Mouse (Mus musculus) limb, embryonic 13.5 days (tissue): ENCODE data around the gene Etv6. TPM values are rescaled to one million over a fixed set of nuclear protein-coding genes. Genes with fewer than 3 reads are reported as not detected.

Experiments
- ATAC-seq: fragments of 200-750 bp; cut with Nextera tagmentation; 2 replicates; pipeline ENCODE4 v1.8.0; 2017; ENCODE audit warnings: low read depth, moderate number of reproducible peaks, moderate TSS enrichment; ENCODE audit not compliant: low FRiP score
- H3K27ac ChIP-seq: fragments of 300-500 bp; sonication (generic); 2 replicates; pipeline ENCODE4 v1.5.1; 2015; ENCODE audit warnings: inconsistent platforms, mild to moderate bottlenecking, moderate library complexity
- H3K27me3 ChIP-seq: fragments of 300-500 bp; sonication (generic); 2 replicates; pipeline ENCODE4 v1.6.1; 2015; ENCODE audit warnings: mild to moderate bottlenecking, inconsistent platforms
- H3K36me3 ChIP-seq: fragments of 300-500 bp; sonication (generic); 2 replicates; pipeline ENCODE4 v1.6.1; 2015; ENCODE audit warnings: inconsistent platforms, mild to moderate bottlenecking, moderate library complexity
- H3K4me1 ChIP-seq: fragments of 300-500 bp; sonication (generic); 2 replicates; pipeline ENCODE4 v1.6.1; 2015; ENCODE audit warnings: inconsistent platforms
- H3K4me2 ChIP-seq: fragments of 300-500 bp; sonication (generic); replicated peaks from 2 replicates; pipeline ENCODE4 v1.6.1; 2015; ENCODE audit warnings: inconsistent platforms, mild to moderate bottlenecking, moderate library complexity
- H3K4me3 ChIP-seq: fragments of 300-500 bp; sonication (generic); 2 replicates; pipeline ENCODE4 v1.5.1; 2015; ENCODE audit warnings: moderate library complexity, mild to moderate bottlenecking, inconsistent platforms
- H3K9ac ChIP-seq: fragments of 300-500 bp; sonication (generic); 2 replicates; pipeline ENCODE4 v1.6.1; 2015; ENCODE audit warnings: mild to moderate bottlenecking, inconsistent platforms
- H3K9me3 ChIP-seq: fragments of 300-500 bp; sonication (generic); 2 replicates; pipeline ENCODE4 v1.6.1; 2016; ENCODE audit warnings: inconsistent platforms
- WGBS: fragments of 180-500 bp; shearing (Covaris S2); methylation state at CpG from one replicate; pipeline ENCODE4 v1.1.7; 2015; 5-methylcytosine and 5-hydroxymethylcytosine counted together
- polyA plus RNA-seq: library from polyadenylated mRNA; unstranded; fragments of >200 nt; fragmentation: Nextera tagmentation; extraction: Ambion mirVana; gene quantifications from 2 replicates; pipeline ENCODE4 v1.2.1, GENCODE M21; 2015

The Etv6 gene
- polyA plus RNA-seq, 1 experiment from 2014 or later = 15.4 TPM

DNA sequence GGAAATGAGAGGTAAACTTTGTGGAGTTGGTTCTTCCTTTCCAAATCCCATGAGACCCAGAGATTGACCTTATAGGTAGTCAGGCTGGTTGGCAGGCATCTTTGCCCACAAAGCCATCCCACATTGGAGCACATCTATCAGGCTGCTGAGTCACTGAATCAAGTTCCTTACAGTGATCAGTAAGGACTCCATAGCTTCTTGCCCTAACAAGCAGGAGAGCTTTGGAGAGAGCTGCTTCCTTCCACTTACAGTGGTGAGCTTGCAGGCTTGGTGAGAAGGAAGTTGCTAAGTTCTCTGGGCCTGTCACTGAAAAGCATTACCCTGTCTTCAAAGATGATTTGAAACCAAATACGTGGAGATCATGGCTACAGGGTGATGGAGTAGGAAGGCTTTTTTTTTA, 66.9 kb downstream of the Etv6 start:
- WGBS = 86% methylated on average over 1 of the region's 1 CpGs
- H3K27me3 ChIP-seq = no peaks in the 10 kb centered on the region
- H3K27ac ChIP-seq = no peak overlapping the region
- H3K9me3 ChIP-seq = no peaks in the 10 kb centered on the region
- no peak for ATAC-seq
- H3K4me1 ChIP-seq = peaks cover 31% of the 10 kb centered on the region
- H3K9ac ChIP-seq = no peak overlapping the region
- no peak overlapping the region for H3K4me3 ChIP-seq
- H3K36me3 ChIP-seq = no peaks in the 10 kb centered on the region; the same call in 1 of the 2 replicates
- no peak overlapping the region for H3K4me2 ChIP-seq

DNA sequence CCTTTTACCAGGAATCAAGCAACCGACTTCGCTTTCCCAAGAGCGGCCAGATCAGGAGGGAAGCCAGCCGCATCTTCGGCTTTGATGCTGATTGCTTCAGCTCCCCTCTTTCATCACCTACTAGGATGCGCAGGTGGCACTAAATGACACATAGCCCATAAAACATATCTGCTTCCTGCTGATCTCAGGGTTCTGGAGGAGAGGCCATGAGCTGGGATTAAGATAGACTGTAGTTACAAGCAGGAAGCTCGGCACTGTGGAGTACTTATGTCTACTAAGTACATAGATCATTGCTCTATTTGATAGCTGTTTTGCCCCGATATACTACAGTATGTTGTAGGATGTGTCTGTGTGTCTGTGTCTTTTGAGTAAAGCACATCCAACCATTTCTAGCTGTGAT, 68.0 kb downstream of the Etv6 start:
- ATAC-seq = no peak
- Histone ChIP-seq H3K4me3 (no peak overlapping the region), H3K4me2 (no peak overlapping the region), H3K27me3 (no peaks in the 10 kb centered on the region), H3K9me3 (no peaks in the 10 kb centered on the region), H3K36me3 (no peaks in the 10 kb centered on the region; the same call in 1 of the 2 replicates), H3K9ac (no peak overlapping the region), H3K4me1 (peaks cover 31% of the 10 kb centered on the region), H3K27ac (no peak overlapping the region)
- WGBS = 86% methylated on average over 8 of the region's 8 CpGs

DNA sequence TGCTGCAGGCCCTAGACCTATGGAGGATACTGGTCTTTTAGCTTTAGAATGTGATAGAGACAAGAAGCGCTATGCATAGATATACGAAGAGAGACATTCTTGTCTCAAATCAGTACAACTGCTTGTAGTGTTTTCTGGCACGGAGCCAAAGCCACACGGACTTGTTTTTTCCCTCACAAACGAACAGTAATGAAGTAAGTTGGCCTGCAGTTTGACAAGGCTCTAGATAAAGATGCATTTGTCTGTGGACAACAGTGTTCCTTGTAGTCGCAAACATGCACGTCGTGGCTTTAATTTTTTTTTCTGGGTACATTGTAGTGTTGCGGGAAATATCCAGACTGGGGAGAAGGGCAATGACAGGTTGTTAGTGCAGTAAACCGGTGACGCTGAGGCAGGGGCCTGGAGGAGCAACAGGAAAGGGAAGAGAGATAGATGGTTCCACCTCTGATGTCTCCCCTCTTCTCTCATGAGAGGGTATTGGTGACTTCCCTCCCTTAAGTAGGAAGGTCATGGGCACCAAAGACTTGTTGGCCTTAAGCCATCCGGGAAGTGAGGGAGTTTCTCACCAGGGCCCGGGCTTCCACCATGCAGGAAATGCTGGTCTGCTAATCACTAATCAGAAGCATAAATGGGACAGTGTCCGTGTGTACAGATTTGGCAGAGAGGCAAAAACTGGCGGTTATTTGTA, 70.2 kb downstream of the Etv6 start:
- Histone ChIP-seq H3K27ac (no peak overlapping the region), H3K9me3 (no peaks in the 10 kb centered on the region; the same call in 1 of the 2 replicates), H3K27me3 (no peaks in the 10 kb centered on the region), H3K4me2 (no peak overlapping the region; the same call in 1 of the 2 replicates), H3K4me1 (peaks cover 31% of the 10 kb centered on the region), H3K9ac (no peak overlapping the region), H3K4me3 (no peak overlapping the region), H3K36me3 (peaks cover 7% of the 10 kb centered on the region)
- ATAC-seq = no peak
- 61% methylated on average over 15 of the region's 15 CpGs for WGBS

DNA sequence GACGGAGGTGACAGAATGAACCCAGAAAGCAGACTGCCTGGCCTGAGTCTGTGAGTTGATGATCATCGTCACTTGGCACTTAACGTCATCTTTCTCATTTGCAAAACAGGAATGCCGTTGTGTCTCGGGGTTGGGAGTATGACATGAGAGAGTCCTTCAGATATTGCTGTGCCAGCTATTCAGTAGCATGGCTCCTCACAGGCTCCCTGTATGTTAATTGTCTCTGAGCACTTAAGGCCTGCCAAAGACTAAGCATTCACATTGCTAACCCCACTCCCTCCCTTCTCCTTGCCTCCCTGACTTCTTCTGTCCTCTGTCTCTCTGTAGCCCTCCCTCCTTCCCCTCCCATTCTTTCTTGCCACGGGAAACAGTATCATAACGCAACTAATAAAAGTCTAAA, 72.2 kb downstream of the Etv6 start:
- no peak for ATAC-seq
- H3K9ac ChIP-seq = no peak overlapping the region
- no peak overlapping the region for H3K27ac ChIP-seq
- H3K4me2 ChIP-seq = no peak overlapping the region
- peaks cover 31% of the 10 kb centered on the region for H3K4me1 ChIP-seq
- 92% methylated on average over 7 of the region's 7 CpGs for WGBS
- H3K27me3 ChIP-seq = no peaks in the 10 kb centered on the region
- no peaks in the 10 kb centered on the region; the same call in 1 of the 2 replicates for H3K9me3 ChIP-seq
- H3K4me3 ChIP-seq = no peak overlapping the region
- H3K36me3 ChIP-seq = peaks cover 7% of the 10 kb centered on the region

DNA sequence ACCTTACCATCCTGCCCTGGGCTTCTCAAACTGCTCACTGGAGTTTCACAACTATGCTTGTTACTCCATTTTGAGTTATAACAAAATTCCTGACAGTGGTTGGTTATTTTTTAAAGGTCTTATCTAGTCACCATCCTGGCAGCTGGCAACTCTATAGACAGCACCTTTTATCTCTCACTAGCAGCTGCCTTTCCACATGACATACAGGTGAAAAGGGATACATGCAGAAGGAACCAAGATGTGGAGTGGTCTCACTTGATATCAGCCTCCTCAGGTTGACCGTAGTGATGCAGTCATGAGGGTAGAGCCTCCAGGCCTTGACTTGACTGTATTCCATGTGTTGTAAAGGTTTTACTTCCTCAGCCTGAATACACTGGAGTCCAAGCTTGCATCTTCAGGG, 74.2 kb downstream of the Etv6 start:
- 97% methylated on average over 1 of the region's 1 CpGs for WGBS

DNA sequence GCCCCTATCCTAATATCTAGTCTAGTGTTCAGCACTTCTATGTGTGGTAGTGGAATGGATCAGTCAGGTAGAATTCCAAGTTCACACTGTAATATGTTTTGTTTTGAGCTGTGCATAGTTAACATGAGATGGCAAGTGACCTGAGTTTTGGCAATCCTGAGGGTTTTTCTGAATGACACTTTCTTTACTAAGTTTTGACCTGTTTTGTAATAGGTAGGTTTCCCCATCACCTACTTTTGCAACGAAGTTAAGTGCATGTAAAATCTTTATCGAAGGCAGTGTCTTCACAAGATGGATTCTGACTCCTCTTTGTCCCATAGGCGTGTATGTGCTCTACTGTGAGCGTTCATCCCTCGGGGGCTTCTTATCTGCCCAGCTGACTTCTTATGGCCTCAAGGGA, 74.7 kb downstream of the Etv6 start:
- peaks cover 30% of the 10 kb centered on the region for H3K4me1 ChIP-seq
- no peak overlapping the region for H3K4me3 ChIP-seq
- H3K9me3 ChIP-seq = no peaks in the 10 kb centered on the region; the same call in 1 of the 2 replicates
- H3K36me3 ChIP-seq = peaks cover 9% of the 10 kb centered on the region
- 94% methylated on average over 5 of the region's 5 CpGs for WGBS
- no peak overlapping the region for H3K9ac ChIP-seq
- ATAC-seq = no peak
- H3K27me3 ChIP-seq = no peaks in the 10 kb centered on the region
- no peak overlapping the region for H3K27ac ChIP-seq
- H3K4me2 ChIP-seq = no peak overlapping the region

More for the DNA sequence above, 74.2 kb downstream of the Etv6 start:
- H3K9me3 ChIP-seq = no peaks in the 10 kb centered on the region; the same call in 1 of the 2 replicates
- no peak overlapping the region for H3K27ac ChIP-seq
- no peak overlapping the region for H3K4me3 ChIP-seq
- no peak overlapping the region for H3K9ac ChIP-seq
- H3K36me3 ChIP-seq = peaks cover 7% of the 10 kb centered on the region
- no peak overlapping the region for H3K4me2 ChIP-seq
- ATAC-seq = no peak
- H3K27me3 ChIP-seq = no peaks in the 10 kb centered on the region
- peaks cover 34% of the 10 kb centered on the region for H3K4me1 ChIP-seq

DNA sequence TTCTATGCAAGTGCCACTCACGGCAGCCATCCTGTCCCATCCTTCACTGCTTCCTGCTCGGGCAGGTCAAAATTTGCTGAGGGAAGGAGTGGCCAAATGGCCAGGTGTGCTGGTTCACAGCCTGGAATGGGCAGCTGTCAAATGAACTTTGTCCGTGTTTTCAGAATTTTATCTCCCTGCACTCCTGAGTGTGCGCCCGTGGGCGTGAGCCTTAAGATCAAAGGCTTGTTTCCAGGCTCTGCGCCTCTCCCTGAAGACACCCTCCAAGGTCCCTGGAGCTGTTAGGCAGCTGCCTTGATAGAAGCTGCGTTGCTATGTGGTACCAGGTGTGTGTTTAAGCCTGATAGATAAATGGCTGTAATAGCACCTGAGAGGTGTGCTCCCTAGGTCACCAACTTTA, 76.1 kb downstream of the Etv6 start:
- no peak for ATAC-seq
- Histone ChIP-seq H3K4me3 (no peak overlapping the region), H3K27ac (no peak overlapping the region), H3K27me3 (no peaks in the 10 kb centered on the region), H3K9me3 (no peaks in the 10 kb centered on the region; the same call in 1 of the 2 replicates), H3K9ac (no peak overlapping the region), H3K36me3 (peaks cover 14% of the 10 kb centered on the region), H3K4me1 (peaks cover 16% of the 10 kb centered on the region; the same call in 1 of the 2 replicates), H3K4me2 (no peak overlapping the region)
- 71% methylated on average over 8 of the region's 8 CpGs for WGBS

DNA sequence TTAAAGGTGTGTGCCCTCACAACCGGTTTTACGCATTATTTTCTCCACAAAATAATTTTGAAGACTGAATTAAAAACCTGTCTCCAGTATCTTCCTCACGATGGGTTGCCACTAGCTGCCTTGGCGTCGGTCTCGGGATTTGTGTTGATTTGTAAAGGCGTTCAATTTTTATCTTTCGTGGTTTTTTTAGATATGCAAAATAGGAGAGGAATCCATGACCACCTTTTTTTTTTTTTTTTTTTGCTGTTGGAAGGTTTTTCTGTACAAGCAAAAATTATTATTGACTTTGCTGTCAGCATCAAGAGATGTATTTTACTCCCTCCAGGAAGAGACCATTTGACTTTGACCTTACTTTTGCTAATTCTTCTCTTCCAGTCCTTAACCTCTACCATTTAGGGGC, 77.3 kb downstream of the Etv6 start:
- Histone ChIP-seq H3K36me3 (peaks cover 14% of the 10 kb centered on the region), H3K4me1 (peaks cover 22% of the 10 kb centered on the region; the same call in 1 of the 2 replicates), H3K9me3 (no peaks in the 10 kb centered on the region; the same call in 1 of the 2 replicates), H3K4me2 (no peak overlapping the region), H3K4me3 (no peak overlapping the region), H3K27ac (no peak overlapping the region), H3K9ac (no peak overlapping the region), H3K27me3 (no peaks in the 10 kb centered on the region)
- WGBS = 93% methylated on average over 8 of the region's 8 CpGs
- ATAC-seq = no peak

DNA sequence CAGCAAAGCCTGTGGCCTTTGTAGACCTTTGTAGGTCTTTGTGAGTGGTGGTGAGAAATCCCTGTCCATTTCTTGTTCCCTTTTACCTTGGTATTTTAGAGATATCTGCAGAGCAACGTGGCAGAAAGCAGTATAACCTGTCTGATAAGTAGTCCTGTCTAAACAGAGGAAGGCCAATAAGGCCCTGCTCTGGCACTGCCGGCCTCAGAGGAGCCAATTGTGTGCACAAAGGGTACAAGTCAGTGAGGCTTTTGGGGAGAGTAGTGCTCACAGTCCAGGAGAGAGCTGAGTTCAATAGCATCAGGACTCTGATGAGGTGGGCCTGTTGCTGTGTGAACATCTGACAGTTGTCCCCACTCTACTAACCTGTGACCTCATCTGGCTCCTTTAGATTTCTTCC, 77.7 kb downstream of the Etv6 start:
- Histone ChIP-seq H3K9ac (no peak overlapping the region), H3K4me2 (no peak overlapping the region), H3K27me3 (no peaks in the 10 kb centered on the region), H3K27ac (no peak overlapping the region), H3K9me3 (no peaks in the 10 kb centered on the region; the same call in 1 of the 2 replicates), H3K36me3 (peaks cover 14% of the 10 kb centered on the region), H3K4me3 (no peak overlapping the region), H3K4me1 (peaks cover 22% of the 10 kb centered on the region; the same call in 1 of the 2 replicates)
- no peak for ATAC-seq
- 68% methylated on average over 2 of the region's 2 CpGs for WGBS

DNA sequence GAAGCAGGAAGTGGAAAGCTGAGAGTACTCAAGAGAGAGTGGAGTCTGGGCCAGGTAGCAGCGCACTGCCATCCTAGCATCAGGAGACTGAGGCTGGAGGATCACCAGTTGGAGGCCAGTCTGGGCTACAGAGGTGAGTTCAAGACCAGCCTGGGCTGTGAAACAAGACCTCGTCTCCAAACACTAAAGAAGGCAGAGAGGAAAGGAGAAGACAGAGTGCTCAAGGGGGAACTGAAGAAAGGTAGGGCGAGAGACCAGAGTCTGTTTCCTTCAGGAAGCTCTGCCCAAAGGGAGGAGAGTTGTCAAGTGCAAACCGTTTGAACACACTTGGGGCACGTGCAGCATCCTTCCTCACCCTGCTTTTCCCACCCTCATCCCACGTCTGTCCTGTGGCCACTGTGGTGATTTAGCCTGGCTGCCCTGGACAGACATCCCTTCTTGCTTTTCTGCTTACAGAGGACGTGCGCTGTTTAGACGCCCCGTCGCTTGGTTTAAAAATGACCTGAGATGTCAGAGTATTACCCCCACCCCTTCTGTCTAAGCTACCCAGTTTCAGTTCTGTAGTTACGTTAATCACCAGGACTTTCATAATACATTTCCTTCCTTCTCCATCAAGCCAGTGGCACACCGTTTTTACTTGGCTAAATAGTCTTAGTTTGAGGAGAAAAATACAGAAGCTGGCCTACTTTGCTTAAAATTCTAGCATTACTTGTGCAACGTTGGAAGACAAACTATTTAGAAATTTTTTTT, 79.9 kb downstream of the Etv6 start:
- Histone ChIP-seq H3K36me3 (peaks cover 7% of the 10 kb centered on the region; the same call in 1 of the 2 replicates), H3K27ac (no peak overlapping the region), H3K4me2 (no peak overlapping the region), H3K9ac (no peak overlapping the region), H3K9me3 (no peaks in the 10 kb centered on the region), H3K27me3 (no peaks in the 10 kb centered on the region), H3K4me3 (no peak overlapping the region), H3K4me1 (peaks cover 38% of the 10 kb centered on the region)
- no peak for ATAC-seq
- WGBS = 87% methylated on average over 14 of the region's 14 CpGs

DNA sequence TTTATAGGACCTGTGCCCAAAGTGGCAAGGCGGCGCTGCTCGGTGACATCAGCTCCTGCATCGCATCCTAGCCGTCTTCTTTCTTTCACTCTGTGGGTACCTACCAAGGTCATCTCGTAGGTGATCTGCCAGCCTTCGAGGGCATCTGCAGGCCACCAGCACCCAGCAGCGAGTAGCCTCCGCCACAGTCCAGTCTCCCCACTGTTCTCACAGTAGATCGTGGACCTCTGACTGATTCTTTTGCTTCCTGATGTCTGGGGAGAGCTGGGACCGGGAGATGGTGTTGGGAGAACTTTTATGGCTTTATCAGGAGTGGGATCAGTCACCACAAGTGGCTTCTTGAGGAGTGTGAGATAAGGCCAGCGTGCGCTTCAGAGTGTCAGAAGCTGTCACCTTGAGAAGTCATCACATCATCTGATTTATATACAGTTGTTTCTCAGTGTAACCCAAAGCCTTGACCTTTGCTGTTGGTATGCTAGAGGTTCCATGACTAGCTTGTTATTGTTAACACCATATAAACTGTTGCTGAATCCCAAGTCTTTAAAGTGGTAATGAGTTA, 82.0 kb downstream of the Etv6 start:
- no peak overlapping the region for H3K4me3 ChIP-seq
- H3K4me2 ChIP-seq = no peak overlapping the region
- WGBS = 67% methylated on average over 13 of the region's 13 CpGs
- H3K27me3 ChIP-seq = no peaks in the 10 kb centered on the region
- ATAC-seq = no peak
- no peak overlapping the region for H3K9ac ChIP-seq
- H3K9me3 ChIP-seq = no peaks in the 10 kb centered on the region
- no peak overlapping the region for H3K27ac ChIP-seq
- peaks cover 38% of the 10 kb centered on the region for H3K4me1 ChIP-seq
- peaks cover 7% of the 10 kb centered on the region; the same call in 1 of the 2 replicates for H3K36me3 ChIP-seq

DNA sequence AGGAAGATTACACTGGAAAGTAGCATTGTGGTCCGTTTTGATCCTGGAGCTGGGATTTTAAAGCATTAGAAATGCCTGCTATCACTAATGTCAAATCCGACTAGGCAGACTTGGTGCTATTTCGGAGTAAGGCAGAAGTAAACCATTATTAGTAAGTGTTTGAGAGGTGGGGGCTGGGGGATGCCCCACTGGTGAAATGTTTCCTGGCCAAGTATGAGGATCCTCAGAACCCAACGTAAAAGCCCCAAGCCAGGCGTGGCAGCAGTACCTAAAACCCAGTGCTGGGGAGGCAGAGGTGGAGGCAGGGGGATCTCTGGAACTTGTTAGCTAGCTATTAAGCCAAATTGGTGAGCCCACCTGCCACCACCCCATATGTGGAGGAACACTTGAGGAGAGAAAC, 83.0 kb downstream of the Etv6 start:
- 55% methylated on average over 5 of the region's 5 CpGs for WGBS
- Histone ChIP-seq H3K27me3 (no peaks in the 10 kb centered on the region), H3K4me3 (no peak overlapping the region), H3K36me3 (peaks cover 7% of the 10 kb centered on the region; the same call in 1 of the 2 replicates), H3K9ac (no peak overlapping the region; the same call in 1 of the 2 replicates), H3K27ac (no peak overlapping the region), H3K9me3 (no peaks in the 10 kb centered on the region), H3K4me1 (peaks cover 33% of the 10 kb centered on the region), H3K4me2 (no peak overlapping the region)
- ATAC-seq = no peak
